Mouse (Mus musculus): ENCODE results near the gene Mecr.

Mecr gene

GRCm38 (mm10) chr4:131890692-131891091 is 47.4 kb downstream of the Mecr start:
- no peak for DNase-seq (ENCODE audit: low spot score)

- DNase-seq (ENCODE audit: low spot score) = no peak
These were observed 53.8 kb downstream of the Mecr start for GRCm38 (mm10) chr4:131897109-131897508.

DNA sequence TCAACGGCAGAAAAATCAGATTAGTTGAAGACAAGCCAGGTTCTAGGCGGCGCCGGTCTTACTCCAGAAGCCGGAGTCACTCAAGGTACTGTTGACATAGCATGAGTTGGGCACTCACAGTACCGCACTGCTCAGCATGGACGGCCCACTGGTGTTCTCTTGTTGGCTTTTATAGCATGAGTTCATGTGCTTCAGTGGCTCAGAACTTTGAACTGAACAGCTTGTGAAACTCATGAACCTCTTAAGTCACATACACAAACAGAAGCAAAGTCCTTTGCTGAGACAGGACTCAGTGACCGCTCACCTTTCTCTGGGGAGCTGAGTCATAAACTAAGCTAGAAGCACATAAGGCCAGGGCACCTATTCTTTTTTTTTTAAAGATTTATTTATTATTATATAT is 54.5 kb downstream of the Mecr start:
- no peak for DNase-seq (ENCODE audit: low spot score)

GRCm38 (mm10) chr4:131898503-131899179 is 55.4 kb downstream of the Mecr start:
- DNase-seq (ENCODE audit: low spot score) = no peak

- DNase-seq (ENCODE audit: low spot score) = no peak
These were observed 55.9 kb downstream of the Mecr start for GRCm38 (mm10) chr4:131899180-131899554.

GRCm38 (mm10) chr4:131901090-131901489 is 57.8 kb downstream of the Mecr start:
- DNase-seq (ENCODE audit: low spot score) = no peak

- DNase-seq (ENCODE audit: low spot score) = no peak
These were observed 61.2 kb downstream of the Mecr start for GRCm38 (mm10) chr4:131904478-131904877.

- DNase-seq (ENCODE audit: low spot score) = no peak
These were observed 63.2 kb downstream of the Mecr start for GRCm38 (mm10) chr4:131906423-131906822.

- DNase-seq (ENCODE audit: low spot score) = no peak
These were observed 64.6 kb downstream of the Mecr start for GRCm38 (mm10) chr4:131907912-131908311.

DNA sequence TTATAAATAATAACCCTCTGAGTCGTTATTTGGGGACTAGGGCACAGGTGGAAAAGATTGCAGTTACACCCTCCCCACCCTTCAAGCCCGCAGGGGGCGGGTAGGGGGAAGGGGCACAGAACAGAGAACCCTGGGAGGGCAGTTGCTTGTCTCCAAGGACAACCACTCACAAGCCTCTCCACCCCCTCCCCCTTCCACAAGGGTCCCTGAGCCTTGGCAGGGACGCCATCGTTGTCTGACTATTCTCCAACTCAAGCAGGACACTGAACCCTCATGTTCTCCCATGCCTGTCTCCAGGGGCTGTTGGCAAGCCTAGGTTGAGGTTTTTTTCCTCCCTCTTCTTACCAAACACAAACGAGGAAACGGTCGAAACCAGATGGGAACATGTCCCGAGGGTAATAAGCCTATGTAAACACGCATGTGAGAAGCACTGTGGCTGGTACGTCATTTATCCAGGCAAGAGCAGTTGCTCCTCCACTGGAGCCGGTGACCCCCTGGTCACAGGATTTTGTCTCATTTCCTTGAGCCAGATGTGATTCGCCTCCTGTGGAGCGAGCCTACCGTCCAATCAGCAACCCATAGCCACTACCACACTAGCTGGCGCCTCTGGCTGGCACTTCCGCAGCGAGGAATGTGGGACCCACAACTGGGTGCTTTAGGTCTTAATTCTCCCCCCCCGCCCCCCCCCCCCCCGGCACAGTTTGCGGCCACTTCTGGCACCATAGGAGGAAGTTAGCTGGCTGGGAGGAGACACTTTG is 67.1 kb downstream of the Mecr start:
- DNase-seq (ENCODE audit: low spot score) = no peak

DNA sequence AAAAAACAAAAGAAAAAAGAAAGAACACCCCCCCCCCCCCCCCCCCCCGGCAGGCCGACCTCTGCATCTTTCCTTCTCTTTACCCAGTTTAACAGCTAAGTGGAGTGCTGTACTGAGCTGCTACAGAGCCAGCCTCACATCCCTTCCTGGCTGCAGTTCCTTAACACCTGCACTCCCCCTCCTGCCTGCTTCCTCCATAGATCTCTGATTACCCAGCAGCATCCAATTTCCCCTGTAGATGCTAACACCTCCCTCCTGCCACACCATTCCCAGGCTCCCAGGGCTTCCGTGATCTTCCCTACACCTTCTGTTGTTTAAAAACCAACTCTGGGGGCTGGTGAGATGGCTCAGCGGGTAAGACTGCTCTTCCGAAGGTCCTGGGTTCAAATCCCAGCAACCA is 68.3 kb downstream of the Mecr start:
- DNase-seq (ENCODE audit: low spot score) = no peak

GRCm38 (mm10) chr4:131913526-131913925 is 70.3 kb downstream of the Mecr start:
- DNase-seq (ENCODE audit: low spot score) = no peak

GRCm38 (mm10) chr4:131914046-131914643 is 70.9 kb downstream of the Mecr start:
- DNase-seq (ENCODE audit: low spot score) = no peak

GRCm38 (mm10) chr4:131914891-131915469 is 71.7 kb downstream of the Mecr start:
- no peak for DNase-seq (ENCODE audit: low spot score)

- no peak for DNase-seq (ENCODE audit: low spot score)
These were observed 72.6 kb downstream of the Mecr start for GRCm38 (mm10) chr4:131915821-131916328.

- DNase-seq (ENCODE audit: low spot score) = peak; percentile 48
These were observed 73.2 kb downstream of the Mecr start for GRCm38 (mm10) chr4:131916425-131916824.

- no peak for DNase-seq (ENCODE audit: low spot score)
These were observed 73.8 kb downstream of the Mecr start for GRCm38 (mm10) chr4:131917010-131917555.
